Mouse (Mus musculus): ENCODE measurements around the gene Postn. TPM values are rescaled to one million over a fixed set of nuclear protein-coding genes. Genes with fewer than 3 reads are reported as not detected.
A peak's percentile ranks its signal among the peaks of the same experiment; 100 is the strongest.

The Postn gene
- total RNA-seq (2021) = 100 to 1,000 TPM; 145 to 157 TPM
- long read RNA-seq, experiment 1, transcript Postn-204 (21 exons, 3,121 nt) = major isoform, 8 of 26 reads
- long read RNA-seq, experiment 1, partial matches to known transcripts = 7 of 26 reads
- long read RNA-seq, experiment 1, other reads (novel, unspliced or antisense) = 4 of 26 reads
- long read RNA-seq, experiment 2, transcript Postn-204 (21 exons, 3,121 nt) = major isoform, 8 of 30 reads
- long read RNA-seq, experiment 2, transcript Postn-203 (22 exons, 3,205 nt) = major isoform, 8 of 30 reads
- long read RNA-seq, experiment 2, partial matches to known transcripts = 7 of 30 reads
- long read RNA-seq, experiment 2, other reads (novel, unspliced or antisense) = 1 of 30 reads

DNA sequence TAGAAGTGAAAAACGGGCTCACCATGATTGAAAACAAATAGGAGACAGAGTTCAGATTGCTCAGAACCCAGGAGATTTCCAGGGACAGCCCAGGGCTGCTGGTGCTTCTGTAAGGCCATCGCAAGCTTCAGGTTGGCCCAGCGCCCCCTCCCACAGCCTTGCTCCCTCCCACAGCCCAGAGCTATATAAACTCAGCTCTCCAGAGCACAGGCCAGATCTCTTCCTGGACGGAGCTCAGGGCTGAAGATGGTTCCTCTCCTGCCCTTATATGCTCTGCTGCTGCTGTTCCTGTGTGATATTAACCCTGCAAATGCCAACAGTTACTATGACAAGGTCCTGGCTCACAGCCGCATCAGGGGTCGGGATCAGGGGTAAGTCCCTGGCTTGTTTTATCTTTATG lies at the start of gene Postn:
TSS of gene Postn (plus strand) at position 213 of the 400 bp plus-strand sequence.
- intact Hi-C loops (cut with DNase I) = loop anchor here (5.0 kb wide), 1 partner anchor 116 kb away; no protein-coding TSS in a partner anchor
- DNase-seq = peak; percentile 43 to 60

DNA sequence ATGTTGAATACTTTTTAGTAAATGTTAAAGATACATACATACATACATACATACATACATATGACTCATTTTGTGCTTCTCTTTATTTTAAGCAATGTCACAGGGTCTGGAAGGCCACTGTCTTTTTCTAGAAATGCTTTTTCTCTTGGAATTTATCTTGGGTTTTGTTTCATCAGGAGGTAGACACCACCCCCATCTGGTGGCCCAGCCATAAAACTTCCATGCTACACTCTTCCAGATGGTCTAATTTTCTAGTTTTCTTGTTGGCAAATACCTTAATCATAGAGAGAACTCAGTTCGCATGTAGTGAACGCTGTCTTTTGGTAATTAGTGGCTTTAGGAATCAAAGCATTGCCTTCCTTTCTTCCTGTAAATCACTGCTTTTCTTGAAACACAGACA lies 46.9 kb upstream of the Postn start:
- peak; percentile 9 to 10 for DNase-seq

DNA sequence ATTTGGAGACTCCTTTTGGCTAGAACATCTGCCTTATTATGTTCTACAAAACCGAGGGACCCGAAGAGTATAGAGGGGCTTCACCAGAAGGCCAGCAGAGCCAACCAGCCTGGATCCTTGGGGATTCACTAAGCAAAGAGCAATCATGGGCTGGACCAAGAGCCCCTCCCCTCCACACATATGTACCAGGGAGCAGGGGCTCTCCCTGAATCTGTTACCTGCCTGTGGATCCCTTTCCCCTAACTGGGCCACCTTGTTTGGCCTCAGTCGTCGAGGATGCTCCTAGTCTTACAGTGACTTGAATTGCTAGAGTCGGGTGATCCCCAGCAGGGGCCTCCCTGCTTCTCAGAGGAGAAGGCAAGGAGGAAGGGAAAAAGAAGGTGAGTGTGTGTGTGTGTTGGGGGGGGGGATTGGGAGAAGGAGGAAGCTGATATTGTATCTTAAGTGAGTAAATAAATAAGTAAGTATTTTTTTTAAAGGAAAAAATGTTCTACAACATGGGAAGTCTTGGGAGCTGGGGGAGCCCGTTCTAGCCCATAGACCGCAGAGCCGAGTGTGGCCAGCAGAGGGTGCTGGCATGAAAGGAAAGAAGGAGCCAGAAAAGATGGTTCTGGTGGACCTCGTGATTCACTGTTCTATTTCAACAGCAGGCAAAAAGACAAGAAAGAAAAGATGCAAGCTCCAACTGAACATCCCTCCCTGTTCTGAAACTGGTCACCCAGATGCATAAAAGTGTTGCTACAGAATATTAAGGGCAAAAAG lies 7.8 kb upstream of the Postn start:
- peak; percentile 71 to 88 for DNase-seq
- intact Hi-C loops (cut with DNase I) = loop anchor here (2.0 to 10.0 kb wide), 3 partner anchors 172 to 336 kb away; no protein-coding TSS in a partner anchor

More for the DNA sequence above, 46.9 kb upstream of the Postn start:
- intact Hi-C loops (cut with DNase I) = loop anchor here (10.0 kb wide), 2 partner anchors 159 to 789 kb away; partner anchors contain the start of gene Trpc4

DNA sequence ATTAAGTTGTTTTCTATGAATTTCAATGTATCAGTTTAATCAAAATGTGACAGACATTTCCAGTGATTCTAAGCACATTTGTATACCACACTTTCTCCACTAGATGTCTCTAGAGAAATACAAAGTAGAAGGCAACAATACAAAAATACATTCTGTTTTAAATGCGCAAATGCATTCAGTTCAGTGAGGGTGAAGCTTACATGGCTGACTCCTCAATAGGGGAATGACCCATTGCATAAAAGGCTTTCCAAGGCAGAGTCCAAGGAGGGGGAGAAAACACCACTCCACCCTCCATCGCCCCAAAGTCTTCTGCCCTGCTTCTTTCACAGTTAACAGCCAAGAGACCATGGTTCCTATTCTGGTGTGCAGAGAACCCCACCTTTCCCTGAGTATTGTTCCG lies 3.3 kb upstream of the Postn start:
- no peak for DNase-seq
- intact Hi-C loops (cut with DNase I) = loop anchor here (5.0 to 10.0 kb wide), 2 partner anchors 167 to 240 kb away; no protein-coding TSS in a partner anchor

DNA sequence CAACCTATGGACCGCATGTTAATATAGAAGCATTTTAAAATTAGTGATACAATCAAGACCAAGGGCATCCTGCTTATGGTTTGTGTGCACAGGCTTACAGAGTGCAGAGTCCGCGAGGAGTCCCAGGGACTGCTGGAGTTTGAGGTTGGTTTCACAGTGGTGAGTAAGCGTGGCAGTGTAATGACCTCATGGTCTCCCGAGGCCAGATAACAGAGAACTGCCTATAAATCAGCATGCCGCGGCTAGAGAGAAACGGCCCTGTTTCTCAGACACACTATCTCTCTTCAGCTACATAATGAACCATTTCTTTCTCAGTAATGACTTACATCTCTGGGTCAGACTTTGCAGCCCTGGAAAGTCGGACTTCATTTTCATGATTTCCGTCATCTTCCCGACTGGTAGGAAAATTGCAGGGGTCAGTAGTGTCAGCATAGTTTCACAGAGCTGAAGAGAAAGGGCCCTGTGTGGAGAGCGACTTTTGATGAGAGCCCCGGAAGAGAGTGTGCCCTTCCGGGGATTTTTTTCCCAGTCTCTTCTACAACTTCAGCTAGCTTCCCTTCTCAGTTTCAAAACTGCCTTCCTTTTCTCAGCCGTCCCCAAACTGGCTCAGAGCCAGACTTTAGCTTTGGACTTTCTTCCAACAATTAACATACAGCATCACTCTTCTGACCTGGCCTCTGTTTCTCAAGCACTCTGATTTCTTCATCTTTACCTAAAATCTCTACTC lies 2.3 kb upstream of the Postn start:
- intact Hi-C loops (cut with DNase I) = loop anchor here (5.0 to 10.0 kb wide), 2 partner anchors 166 to 239 kb away; no protein-coding TSS in a partner anchor

DNA sequence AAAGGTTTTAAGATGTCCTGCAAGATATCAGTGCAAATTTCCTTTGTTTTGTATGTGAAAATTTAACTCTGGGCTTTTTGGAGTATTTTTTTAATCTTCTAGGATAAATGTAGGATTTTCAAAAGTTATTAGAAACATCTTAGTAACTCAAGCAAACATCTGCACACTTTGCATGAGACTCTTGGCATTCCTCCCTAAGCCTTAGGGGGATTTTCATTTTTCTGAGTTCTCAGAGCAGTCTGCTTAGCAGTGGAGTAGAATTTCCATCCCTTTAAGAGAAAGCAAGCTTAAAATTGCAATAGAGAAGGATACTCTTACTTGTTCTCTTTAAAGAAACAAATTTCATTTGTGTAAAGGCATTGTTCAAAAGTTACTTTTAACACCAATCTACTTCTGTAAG lies 747 bp downstream of the Postn start:
- intact Hi-C loops (cut with DNase I) = loop anchor here (5.0 kb wide), 1 partner anchor 116 kb away; no protein-coding TSS in a partner anchor

More for the DNA sequence above, 2.3 kb upstream of the Postn start:
- DNase-seq = peak; percentile 40 to 55

DNA sequence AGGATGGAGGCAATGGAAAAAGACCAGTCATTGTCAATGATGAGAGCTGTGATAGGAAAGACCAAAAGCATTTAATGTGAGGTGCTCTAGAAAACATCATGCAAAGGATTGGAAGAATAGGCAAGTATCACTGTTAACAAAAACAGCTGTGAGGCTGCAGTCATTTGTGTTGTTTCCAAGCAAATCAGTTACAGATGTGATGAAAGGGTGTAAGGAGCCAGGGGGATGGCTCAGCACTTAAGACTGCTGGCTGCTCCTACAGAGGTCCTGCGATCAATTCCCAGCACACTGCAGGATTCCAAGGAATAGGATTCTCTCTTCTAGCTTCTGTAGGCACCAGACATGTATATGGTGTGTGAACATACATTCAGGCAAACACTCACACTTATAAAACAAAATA lies 10.1 kb downstream of the Postn start:
- intact Hi-C loops (cut with DNase I) = no loop called here
- no peak for DNase-seq

More for the DNA sequence above, 747 bp downstream of the Postn start:
- no peak for DNase-seq

DNA sequence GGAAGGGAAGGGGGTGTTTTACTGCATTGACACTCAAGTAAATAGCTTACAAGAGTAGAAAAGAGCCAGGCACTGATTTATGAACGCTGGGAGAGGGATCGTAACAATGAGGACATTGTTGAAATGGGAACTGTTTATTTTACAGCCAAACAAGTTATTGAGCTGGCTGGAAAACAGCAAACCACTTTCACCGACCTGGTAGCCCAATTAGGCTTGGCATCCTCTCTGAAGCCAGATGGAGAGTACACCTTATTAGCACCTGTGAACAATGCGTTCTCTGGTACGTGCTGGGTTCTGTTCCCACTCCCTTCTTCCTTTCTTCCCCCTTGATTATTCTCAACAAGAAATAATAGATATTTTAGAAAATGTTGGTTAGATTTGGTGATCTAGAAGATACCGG lies 11.7 kb downstream of the Postn start:
- no peak for DNase-seq
- intact Hi-C loops (cut with DNase I) = no loop called here

DNA sequence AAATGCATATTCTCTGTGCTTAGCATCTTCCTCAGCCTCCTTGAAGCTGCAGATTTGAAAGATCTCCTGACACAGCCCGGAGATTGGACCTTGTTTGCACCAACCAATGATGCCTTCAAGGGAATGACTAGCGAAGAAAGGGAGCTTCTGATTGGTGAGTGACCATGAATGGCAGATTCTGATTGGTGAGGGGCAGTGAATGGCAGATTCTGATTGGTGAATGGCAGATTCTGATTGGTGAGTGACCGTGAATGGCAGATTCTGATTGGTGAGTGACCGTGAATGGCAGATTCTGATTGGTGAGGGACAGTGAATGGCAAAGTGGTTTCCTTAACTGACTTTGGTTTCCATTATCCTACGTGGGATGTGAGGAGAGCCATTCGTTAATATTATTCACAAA lies 15.1 kb downstream of the Postn start:
- DNase-seq = no peak
- intact Hi-C loops (cut with DNase I) = no loop called here

DNA sequence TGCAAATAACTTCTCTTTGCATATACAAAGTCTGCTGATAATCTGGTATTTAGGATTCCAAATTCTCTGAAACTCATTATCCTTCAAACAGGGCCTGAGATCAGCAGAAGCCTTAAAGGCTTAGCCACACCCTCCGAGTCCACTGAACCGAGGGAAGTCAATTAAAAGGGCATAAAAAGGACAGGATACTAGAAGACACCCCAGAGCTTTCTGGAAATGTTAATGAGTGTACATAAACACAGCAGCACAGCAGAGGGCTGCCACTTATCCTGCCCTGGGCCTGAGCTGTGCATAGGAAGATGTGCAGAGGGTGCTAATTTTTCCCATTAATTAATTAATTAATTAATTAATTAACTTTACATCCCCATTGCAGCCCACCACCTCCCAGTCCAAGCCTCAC lies 16.7 kb downstream of the Postn start:
- intact Hi-C loops (cut with DNase I) = no loop called here
- DNase-seq = no peak

DNA sequence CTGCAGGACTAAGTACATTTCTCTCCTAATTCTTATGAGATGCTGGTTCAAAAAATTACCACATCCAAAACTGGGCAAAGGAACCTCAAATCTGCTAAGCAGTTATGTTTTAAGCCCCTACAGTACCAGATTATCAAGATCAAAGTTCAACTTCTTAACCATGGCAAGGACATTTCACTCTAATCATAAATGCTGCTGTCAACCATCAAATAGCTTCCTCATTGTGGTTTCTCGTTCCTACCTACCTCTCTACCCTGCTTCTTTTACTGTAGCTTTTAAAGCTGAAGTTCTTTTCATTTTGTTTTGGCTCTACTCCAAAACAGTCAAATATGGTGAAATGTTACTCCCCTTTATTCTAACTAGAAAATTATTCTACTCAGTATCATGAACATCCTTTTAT lies 17.2 kb downstream of the Postn start:
- intact Hi-C loops (cut with DNase I) = no loop called here
- no peak for DNase-seq

DNA sequence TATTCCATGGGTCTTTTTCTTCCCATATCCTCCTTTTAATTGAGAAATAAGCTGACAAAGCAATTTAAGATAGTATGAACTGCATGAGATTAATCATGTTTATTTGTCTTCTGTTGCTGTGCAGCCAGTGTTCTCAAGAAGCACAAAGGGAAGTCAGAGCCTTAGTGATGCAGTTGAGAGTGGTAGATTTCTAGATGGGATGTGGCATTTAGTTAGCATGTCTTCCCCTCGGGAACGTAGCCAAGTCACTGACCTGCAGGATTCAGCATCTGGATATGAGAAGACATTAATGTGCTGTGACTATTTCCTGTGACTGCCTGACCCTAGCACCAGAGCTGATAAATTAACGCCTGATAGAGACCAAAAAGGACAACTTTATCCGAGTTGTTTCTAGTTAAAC lies 19.1 kb downstream of the Postn start:
- no peak for DNase-seq
- intact Hi-C loops (cut with DNase I) = no loop called here

DNA sequence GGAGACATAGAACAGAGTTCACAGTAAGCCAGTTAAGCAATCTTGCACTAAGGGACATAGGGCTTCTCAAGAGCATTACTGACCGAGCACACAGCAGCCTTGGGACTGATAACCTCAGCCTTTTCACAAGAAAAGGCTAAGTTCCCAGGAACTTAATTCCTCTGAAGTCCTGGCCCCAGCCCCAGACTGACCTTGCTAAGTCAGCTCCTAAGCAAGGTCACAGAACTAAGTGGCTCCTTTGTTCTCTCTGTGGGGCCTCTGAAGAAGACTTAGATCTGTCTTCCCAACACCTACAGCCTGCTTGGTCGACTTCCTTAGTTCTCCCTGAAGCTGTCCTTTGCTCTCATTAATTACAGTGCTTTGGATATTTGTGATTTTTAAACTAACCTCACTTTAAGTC lies 38.4 kb downstream of the Postn start:
- intact Hi-C loops (cut with DNase I) = no loop called here
- DNase-seq = no peak

DNA sequence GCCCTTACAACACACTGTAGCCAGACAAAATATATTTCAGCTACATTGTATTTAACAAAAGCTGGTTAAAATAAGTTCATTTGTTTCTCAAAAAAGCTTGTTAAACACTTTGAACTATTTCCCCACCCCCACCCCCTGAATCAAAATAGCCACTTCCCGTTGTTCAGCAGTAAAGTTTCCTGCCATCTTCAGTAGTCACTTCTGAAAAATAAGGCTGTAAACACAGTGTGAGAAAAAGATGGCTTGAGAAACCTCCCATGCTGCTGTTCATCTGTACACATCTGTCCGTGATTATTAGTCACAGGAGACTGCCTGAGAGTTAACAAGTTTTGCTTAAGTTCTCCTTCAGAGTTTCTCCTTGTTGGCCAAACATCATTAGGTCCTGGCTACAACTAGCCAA lies 39.0 kb downstream of the Postn start:
- no peak for DNase-seq
- intact Hi-C loops (cut with DNase I) = no loop called here

DNA sequence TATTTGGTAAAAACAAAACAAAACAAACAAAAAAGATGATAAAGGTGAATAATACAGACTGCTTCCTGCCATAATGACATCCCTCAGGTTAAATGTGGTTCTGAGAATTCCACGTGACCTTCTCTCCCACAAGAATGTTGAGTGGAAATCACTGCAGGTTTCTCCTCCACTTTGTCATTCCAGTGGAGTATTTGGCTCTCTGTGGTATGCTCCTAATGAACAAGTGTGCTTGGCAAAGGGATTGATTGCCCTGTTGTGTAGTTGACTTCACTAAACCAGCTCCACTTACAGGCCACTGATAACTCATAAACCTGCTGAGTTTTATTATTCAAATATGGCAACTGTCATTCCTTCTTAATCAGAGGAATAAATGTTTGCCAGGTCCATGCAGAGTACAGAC lies 39.7 kb downstream of the Postn start:
- DNase-seq = no peak
- intact Hi-C loops (cut with DNase I) = no loop called here

DNA sequence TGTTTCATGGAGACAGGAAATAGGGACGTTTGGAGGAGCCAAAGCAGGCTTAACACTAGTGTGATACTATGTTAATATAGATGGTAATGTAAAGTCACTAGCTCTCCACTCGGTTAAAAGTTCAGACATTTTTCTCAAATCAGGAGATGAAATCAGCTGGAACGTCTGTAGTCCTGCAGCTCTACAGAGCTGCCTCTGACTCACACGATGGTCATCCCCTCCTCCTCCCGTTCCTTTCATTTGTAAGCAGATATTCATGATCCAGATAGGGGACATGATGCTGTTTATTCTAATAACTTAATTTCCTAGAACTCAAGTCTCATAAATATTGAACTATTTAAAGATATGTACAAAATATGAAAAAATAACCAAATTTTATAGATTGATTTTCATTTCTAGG lies 40.8 kb downstream of the Postn start:
- DNase-seq = no peak
- intact Hi-C loops (cut with DNase I) = no loop called here

DNA sequence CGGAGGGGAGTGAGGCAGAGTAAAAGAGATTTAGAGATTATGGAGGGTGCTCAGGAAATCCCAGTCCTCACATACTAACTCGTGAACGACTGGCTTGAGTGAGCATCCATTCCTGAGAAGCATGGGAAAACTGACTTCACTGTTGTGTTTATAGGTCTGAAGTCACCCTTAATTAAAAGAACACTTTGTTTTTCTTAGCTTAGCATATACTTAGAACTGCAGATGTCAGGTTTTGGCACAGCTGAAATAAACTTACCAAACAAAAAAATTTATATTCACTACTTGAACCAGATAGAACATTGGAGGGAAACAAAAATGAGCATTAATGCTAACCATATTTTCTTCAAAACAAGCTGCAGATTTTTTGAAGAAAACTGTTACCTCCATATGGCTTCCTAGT lies 42.9 kb downstream of the Postn start:
- intact Hi-C loops (cut with DNase I) = no loop called here
- DNase-seq = no peak

DNA sequence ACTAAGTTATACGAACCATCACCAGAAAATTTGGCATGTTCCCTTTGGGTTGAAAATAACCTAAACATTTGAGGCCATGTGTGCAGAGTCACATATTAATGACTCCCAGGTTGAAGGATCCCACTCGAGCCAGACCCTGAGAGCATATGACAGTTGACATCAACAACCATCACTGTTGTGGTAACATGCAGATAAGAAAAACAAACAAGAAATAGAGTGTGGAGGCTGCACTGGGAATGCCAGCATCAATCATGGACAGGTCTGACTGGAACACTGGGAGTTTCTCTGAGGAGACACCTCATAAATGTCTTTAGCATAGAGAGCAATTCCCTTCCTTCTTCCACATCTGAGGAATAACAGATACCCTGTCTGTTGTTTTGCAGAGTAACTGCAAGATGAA lies 45.7 kb downstream of the Postn start:
- intact Hi-C loops (cut with DNase I) = no loop called here
- DNase-seq = no peak

DNA sequence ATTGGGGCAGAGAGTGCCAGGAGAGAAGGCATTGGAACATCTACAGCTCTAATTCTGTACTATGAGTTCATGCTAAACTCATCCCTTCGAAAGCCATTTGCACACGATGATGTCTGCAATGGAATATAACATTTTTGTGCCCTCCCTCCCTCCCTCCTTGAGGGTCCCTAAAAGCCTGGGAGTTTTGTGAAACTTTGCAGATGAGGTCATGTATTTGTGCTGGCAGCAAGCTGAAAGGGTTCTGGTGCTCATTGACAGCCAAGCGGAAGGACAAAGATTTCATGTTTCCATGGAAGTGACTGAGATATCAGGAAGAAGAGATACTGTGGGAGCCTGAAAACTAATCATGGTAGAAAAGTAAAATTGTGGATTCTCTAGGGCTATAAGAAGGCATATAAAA lies 50.1 kb downstream of the Postn start:
- intact Hi-C loops (cut with DNase I) = no loop called here
- DNase-seq = peak in 1 of 2 experiments; percentile 40

DNA sequence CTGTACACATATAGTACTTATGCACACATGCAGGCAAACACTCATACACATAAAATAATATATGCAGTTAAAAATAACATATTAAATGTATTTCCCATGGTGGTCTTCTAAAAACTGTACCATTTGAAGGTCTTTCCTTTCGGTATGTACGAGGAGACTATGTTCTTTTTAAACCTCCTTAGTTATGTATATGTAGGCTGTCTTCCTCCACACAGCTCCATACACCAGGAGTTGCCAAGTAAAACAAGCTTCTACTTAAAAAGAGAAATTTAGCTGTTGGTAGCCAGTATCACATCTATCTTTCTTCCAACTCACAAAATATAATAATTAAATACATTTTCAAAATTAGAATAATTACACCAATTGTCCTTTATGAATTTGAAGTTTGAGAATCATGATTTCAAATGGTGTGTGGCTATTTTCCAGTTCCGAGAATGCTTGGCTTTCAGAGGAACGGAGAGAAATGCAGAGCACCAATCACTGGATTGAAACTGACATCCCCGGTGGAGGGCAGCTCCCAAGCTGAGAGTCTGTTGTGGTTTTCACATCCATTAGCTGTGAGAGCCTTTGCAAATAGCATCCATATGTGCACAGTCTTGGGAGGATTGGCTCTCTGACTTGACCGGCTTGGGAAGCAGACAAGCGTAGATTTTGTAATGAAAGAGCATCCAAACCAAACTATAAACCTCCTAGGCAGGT lies 52.1 kb downstream of the Postn start:
- intact Hi-C loops (cut with DNase I) = no loop called here
- no peak for DNase-seq

Measured in heart, postnatal 14 days (tissue).